Mouse (Mus musculus) kidney, adult 2 months (tissue): ENCODE data around the gene 1700001C02Rik. TPM values are rescaled to one million over a fixed set of nuclear protein-coding genes. Genes with fewer than 3 reads are reported as not detected.

Experiments used
- DNase-seq: peaks from one replicate; pipeline ENCODE4 v3.0.0; 2021
- H3K27ac ChIP-seq: fragments of 200-500 bp; 2 replicates; pipeline ENCODE4 v1.5.1; 2012; ENCODE audit warnings: low read depth, low read length, control low read depth, inconsistent platforms; ENCODE audit not compliant: insufficient read depth
- H3K27me3 ChIP-seq: fragments of 200-500 bp; replicated peaks from 2 replicates; pipeline ENCODE4 v1.6.1; 2012; ENCODE audit warnings: mild to moderate bottlenecking, moderate library complexity, low read length, inconsistent platforms; ENCODE audit not compliant: control insufficient read depth, insufficient read depth
- H3K36me3 ChIP-seq: fragments of 200-500 bp; 2 replicates; pipeline ENCODE4 v1.6.1; 2012; ENCODE audit warnings: mild to moderate bottlenecking, moderate library complexity, low read length, inconsistent platforms; ENCODE audit not compliant: control insufficient read depth, insufficient read depth
- H3K4me1 ChIP-seq: fragments of 200-500 bp; 2 replicates; pipeline ENCODE4 v1.6.1; 2011; ENCODE audit warnings: low read length; ENCODE audit not compliant: control insufficient read depth, insufficient read depth
- H3K4me3 ChIP-seq: fragments of 200-500 bp; 2 replicates; pipeline ENCODE4 v1.5.1; 2011; ENCODE audit warnings: mild to moderate bottlenecking, low read depth, low read length, control low read depth; ENCODE audit not compliant: insufficient read depth
- CTCF ChIP-seq: fragments of 200-500 bp; conservative IDR thresholded peaks from 2 replicates; pipeline ENCODE4 v1.5.1; 2011; ENCODE audit warnings: low read depth, mild to moderate bottlenecking, control low read depth, low read length, moderate library complexity, mixed read lengths; ENCODE audit not compliant: insufficient read depth, insufficient read length
- POLR2A ChIP-seq: fragments of 200-500 bp; IDR thresholded peaks from one replicate; pipeline ENCODE4 v1.6.1; 2011; ENCODE audit warnings: low read depth, low read length, control low read depth
- WGBS: fragments of 180-500 bp; shearing (Covaris S2); methylation state at CpG from one replicate; pipeline ENCODE4 v1.1.7; 2018; 5-methylcytosine and 5-hydroxymethylcytosine counted together
- polyA plus RNA-seq: library from polyadenylated mRNA; depleted of rRNA; stranded (reverse); fragments of >200 nt; gene quantifications from 2 replicates; pipeline ENCODE4 v1.2.3, GENCODE M21; 2012

The 1700001C02Rik gene
- polyA plus RNA-seq, 1 experiment, result not detected

- H3K4me3 ChIP-seq, result no peak overlapping the region
- no peak overlapping the region for H3K27ac ChIP-seq
- DNase-seq, result no peak
- TF ChIP-seq POLR2A (no peak), CTCF (no peak)
- H3K36me3 ChIP-seq, result no peaks in the 10 kb centered on the region
- WGBS, result 77% methylated on average over 6 of the region's 6 CpGs
- H3K4me1 ChIP-seq, result no peaks in the 10 kb centered on the region
- H3K27me3 ChIP-seq, result no peaks in the 10 kb centered on the region
Observed at GRCm38 (mm10) chr5:30518547-30518946, 52.7 kb downstream of the 1700001C02Rik start.

DNA sequence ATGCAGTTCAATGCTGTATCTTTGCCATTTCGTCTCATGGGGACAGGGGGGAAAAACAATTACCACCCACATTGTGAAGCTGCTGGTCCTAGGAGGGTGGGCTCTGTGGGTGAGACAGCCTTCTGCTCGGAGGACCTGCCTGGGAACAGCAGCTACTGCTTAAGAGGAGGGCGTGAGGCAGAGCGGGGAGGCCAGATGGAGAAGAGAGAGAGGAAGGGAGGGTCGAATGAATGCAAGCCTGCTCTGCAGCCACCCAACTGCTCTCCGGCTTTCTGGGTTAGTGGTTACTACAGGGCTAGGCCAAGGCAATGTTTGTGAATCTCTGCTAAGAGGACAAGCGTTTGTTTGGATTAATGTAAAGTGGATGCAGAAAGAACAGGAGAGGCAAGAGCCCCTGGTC lies 53.6 kb downstream of the 1700001C02Rik start:
- no peak for DNase-seq
- Histone ChIP-seq H3K27me3 (no peaks in the 10 kb centered on the region), H3K4me3 (no peak overlapping the region), H3K27ac (no peak overlapping the region), H3K36me3 (no peaks in the 10 kb centered on the region), H3K4me1 (no peaks in the 10 kb centered on the region)
- TF ChIP-seq CTCF (no peak), POLR2A (no peak)
- 68% methylated on average over 7 of the region's 7 CpGs for WGBS

DNA sequence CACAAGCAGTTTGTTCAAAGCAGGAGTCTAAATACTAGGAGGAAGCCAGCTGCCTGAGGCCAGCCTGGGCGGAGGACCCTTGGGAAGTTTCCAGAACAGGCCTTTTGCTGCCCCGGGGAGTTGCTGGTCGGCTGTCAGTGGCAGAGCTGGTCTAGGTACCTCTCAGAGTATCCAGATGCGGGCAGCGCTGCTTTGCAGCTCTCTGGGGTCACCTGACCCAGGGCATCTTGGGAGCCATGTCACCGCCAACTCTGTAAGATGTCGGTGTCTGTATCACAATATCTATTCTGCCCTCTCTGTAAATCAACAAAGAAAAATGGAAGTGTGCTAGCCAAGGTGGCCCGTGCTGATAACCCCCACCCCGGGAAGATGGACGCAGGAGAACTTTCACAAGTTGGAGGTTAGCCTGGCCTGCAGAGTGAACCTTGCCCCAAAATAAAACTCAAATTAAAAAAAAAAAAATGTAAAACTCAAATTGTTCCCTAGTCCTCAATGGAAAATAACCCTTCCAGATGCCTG lies 54.4 kb downstream of the 1700001C02Rik start:
- no peak for DNase-seq
- 78% methylated on average over 10 of the region's 10 CpGs for WGBS
- no peaks in the 10 kb centered on the region for H3K36me3 ChIP-seq
- no peak overlapping the region for H3K4me3 ChIP-seq
- H3K4me1 ChIP-seq, result no peaks in the 10 kb centered on the region
- H3K27ac ChIP-seq, result no peak overlapping the region
- TF ChIP-seq CTCF (no peak), POLR2A (no peak)
- no peaks in the 10 kb centered on the region for H3K27me3 ChIP-seq

GRCm38 (mm10) chr5:30522406-30522805 lies 56.6 kb downstream of the 1700001C02Rik start:
- 84% methylated on average over 8 of the region's 8 CpGs for WGBS
- H3K4me3 ChIP-seq, result no peak overlapping the region
- DNase-seq, result no peak
- H3K27ac ChIP-seq, result no peak overlapping the region
- no peaks in the 10 kb centered on the region for H3K4me1 ChIP-seq
- TF ChIP-seq POLR2A, result no peak
- no peak for TF ChIP-seq CTCF
- no peaks in the 10 kb centered on the region for H3K27me3 ChIP-seq
- H3K36me3 ChIP-seq, result no peaks in the 10 kb centered on the region

DNA sequence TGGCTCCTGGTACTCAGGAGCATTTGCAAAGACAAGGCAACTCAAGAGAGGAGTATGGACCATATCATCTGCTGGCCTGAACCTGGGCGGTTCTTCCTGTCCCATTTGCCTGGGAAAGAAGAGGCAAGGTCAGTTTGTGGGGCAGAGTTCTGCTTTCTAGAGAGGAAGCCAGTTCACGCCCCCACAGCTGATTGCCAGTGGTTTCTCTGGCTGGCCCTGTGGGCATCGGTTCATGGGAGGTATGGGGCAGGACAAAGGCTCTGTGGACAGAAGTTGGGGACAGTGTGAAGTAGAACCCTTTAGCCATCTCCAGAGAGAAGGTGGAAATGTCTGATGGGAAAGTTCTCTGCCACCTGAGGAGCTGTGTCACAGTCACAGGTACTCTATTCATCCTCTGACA lies 57.3 kb downstream of the 1700001C02Rik start:
- Histone ChIP-seq H3K27ac (no peak overlapping the region), H3K36me3 (no peaks in the 10 kb centered on the region), H3K4me3 (no peak overlapping the region), H3K4me1 (no peaks in the 10 kb centered on the region), H3K27me3 (no peaks in the 10 kb centered on the region)
- no peak for DNase-seq
- 57% methylated on average over 3 of the region's 3 CpGs for WGBS
- TF ChIP-seq POLR2A (no peak), CTCF (no peak)

DNA sequence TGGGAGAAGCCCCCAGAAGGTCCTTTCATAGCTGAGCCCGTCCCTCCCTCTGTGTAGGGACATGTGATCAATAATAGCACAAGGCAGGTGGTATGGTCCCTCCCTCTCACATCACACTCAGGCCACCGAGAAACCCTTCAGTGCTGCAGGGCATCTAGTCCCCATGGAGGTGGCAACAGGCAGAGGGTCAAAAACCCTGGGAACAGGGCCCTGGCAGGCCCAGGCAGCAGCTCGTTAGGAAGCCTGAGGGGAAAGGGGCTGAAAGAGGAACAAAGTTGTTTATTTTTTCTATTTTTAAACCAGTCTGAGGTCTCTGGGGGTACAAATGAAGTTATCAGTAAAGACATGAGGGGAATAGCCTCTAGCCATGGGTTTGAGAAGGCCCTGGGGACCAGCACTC lies 58.4 kb downstream of the 1700001C02Rik start:
- Histone ChIP-seq H3K27ac (no peak overlapping the region), H3K4me1 (no peaks in the 10 kb centered on the region), H3K27me3 (no peaks in the 10 kb centered on the region), H3K36me3 (no peaks in the 10 kb centered on the region), H3K4me3 (no peak overlapping the region)
- DNase-seq, result no peak
- TF ChIP-seq CTCF (no peak), POLR2A (no peak)
- WGBS, result 70% methylated on average over 3 of the region's 3 CpGs

- Histone ChIP-seq H3K36me3 (no peaks in the 10 kb centered on the region), H3K4me1 (no peaks in the 10 kb centered on the region), H3K27me3 (no peaks in the 10 kb centered on the region), H3K27ac (no peak overlapping the region), H3K4me3 (no peak overlapping the region)
- TF ChIP-seq CTCF (no peak), POLR2A (no peak)
- no peak for DNase-seq
- 27% methylated on average over 12 of the region's 12 CpGs for WGBS
Observed at GRCm38 (mm10) chr5:30525920-30526836, 60.3 kb downstream of the 1700001C02Rik start.
